Mouse (Mus musculus): ENCODE measurements around the gene Itln1.

DNA sequence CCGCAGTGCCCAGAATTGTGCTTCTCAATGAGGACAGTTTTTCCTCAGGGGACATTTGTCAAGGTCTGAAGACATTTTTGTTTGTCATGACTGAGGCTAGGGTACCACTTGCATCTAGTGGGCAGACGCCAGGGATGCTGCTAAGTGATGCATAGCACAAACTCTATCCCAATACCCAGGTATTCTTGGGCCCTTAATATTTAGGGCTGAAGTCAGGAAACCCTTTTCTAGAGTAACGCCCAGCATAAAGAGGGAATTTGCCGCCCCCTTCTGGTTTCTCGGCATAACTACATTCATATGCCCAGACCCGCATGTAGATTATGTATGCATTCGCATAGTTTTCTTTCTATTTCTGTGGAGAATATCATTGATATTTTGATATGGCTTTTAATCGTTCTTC is 31.7 kb upstream of the Itln1 start:
- TF ChIP-seq CTCF (IDR thresholded peaks at IDR 0.05; ENCODE audit: extremely low read depth, insufficient read length, insufficient replicate concordance, low read depth, low read length), result 0 out of 2 replicates have a peak, but pooled peaks have one; percentile 19
- TF ChIP-seq POLR2A (IDR thresholded peaks at IDR 0.05; ENCODE audit: low read depth, low read length), result no peak
